Mouse (Mus musculus): ENCODE data around the gene Abhd12b. TPM values are rescaled to one million over a fixed set of nuclear protein-coding genes. Genes with fewer than 3 reads are reported as not detected.

Abhd12b gene
- total and polyA plus RNA-seq, 3 experiments, result 0.23 TPM; not detected in 2

DNA sequence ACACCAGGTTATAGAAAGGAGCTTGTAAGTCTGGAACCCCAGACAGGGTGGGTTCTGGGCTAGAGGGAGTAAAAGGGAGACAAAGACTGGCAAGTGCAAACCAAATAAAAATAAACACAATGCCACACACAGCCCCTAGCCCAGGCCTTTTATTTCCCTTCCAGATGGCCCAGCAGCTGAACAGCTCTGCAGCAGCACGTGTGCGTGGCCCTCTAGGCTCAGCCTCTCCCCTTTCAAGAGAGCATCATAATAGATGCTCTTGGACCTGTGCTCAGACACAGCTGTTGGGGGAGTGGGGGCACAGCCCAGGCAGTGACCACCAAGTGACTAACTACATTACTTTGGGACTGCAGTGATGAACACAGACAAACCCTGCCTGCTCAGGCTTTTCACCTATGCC, 45.8 kb upstream of the Abhd12b start:
- H3K79me2 ChIP-seq (replicated peaks; ENCODE audit: control insufficient read depth, extremely low read depth, insufficient read depth, poor library complexity, severe bottlenecking), result peaks cover 12% of the 10 kb centered on the region
- peaks cover 14 to 80% of the 10 kb centered on the region in 2 experiments for H3K4me1 ChIP-seq (ENCODE audit: control insufficient read depth in 1 of 2, insufficient read depth in 2 of 2)
- H3K9me3 ChIP-seq (replicated peaks; ENCODE audit: low read length), result no peaks in the 10 kb centered on the region
- H3K36me3 ChIP-seq (replicated peaks in 1 of 2; ENCODE audit: control insufficient read depth in 1 of 2, insufficient read depth in 1 of 2, low read length in 1 of 2), result peaks cover 0 to 11% of the 10 kb centered on the region in 2 experiments
- dilution Hi-C loops (cut with MboI; ENCODE audit: extremely low pct_ligation_motif_present, extremely low pct_unique_long_range_greater_than_20kb, low sequenced_read_pairs), result no loop called here
- H3K27ac ChIP-seq (ENCODE audit: insufficient read depth, low read depth), result no peak overlapping the region
- no peak for DNase-seq (ENCODE audit: extremely low read depth)
- H3K4me2 ChIP-seq (ENCODE audit: insufficient read depth, low read depth, poor library complexity, severe bottlenecking), result no peak overlapping the region
- H3K4me3 ChIP-seq (replicated peaks in 1 of 3; ENCODE audit: low read depth in 2 of 3, low read length in 2 of 3, poor library complexity in 1 of 3), result no peak overlapping the region
- peaks cover 8% of the 10 kb centered on the region for H3K27me3 ChIP-seq (replicated peaks)
- TF ChIP-seq CTCF (conservative IDR thresholded peaks at IDR 0.05 in 1 of 2, IDR thresholded peaks at IDR 0.05 in 1 of 2; ENCODE audit: low read depth in 2 of 2, low read length in 2 of 2) (no peak), POLR2AphosphoS2 (IDR thresholded peaks at IDR 0.05; ENCODE audit: low read depth, low read length) (no peak), RAD21 (IDR thresholded peaks at IDR 0.05; ENCODE audit: low read depth, low read length) (no peak), USF1 (IDR thresholded peaks at IDR 0.05; ENCODE audit: low read depth, low read length) (no peak), NRF1 (IDR thresholded peaks at IDR 0.05; ENCODE audit: low read depth, low read length) (no peak), MAZ (IDR thresholded peaks at IDR 0.05; ENCODE audit: low read depth, low read length) (no peak), ZKSCAN1 (IDR thresholded peaks at IDR 0.05; ENCODE audit: borderline replicate concordance, low read depth, low read length) (no peak), MXI1 (IDR thresholded peaks at IDR 0.05; ENCODE audit: low read depth, low read length) (no peak), IRF4 (IDR thresholded peaks at IDR 0.05; ENCODE audit: low read depth, low read length) (no peak)
- in situ Hi-C loops (cut with MboI; ENCODE audit: low pct_ligation_motif_present, low pct_unique_long_range_greater_than_20kb, low sequenced_read_pairs), result no loop called here
- H3K9ac ChIP-seq (ENCODE audit: insufficient read depth, low read depth), result no peak overlapping the region

DNA sequence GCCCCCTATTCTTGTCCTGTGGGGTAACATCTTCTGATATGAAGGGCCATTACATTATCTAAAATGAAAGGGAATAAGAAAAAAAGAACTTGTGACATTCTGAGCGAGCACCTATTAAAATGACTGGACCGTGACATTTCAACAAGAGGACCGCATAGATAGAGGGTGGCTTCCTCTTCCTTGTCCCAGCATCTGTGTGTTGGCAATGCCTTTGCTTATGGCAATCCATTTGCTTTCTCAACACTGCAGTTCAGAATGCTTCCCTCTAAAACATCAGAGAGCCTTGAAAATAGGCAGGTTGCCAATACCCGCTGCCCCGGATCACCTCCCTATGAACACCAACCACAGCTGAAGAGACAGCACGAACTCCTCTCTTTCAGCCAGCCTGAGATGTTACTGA, 44.0 kb upstream of the Abhd12b start:
- H3K36me3 ChIP-seq (replicated peaks in 1 of 2; ENCODE audit: control insufficient read depth in 1 of 2, insufficient read depth in 1 of 2, low read length in 1 of 2), result peaks cover 0 to 8% of the 10 kb centered on the region in 2 experiments
- in situ Hi-C loops (cut with MboI; ENCODE audit: low pct_ligation_motif_present, low pct_unique_long_range_greater_than_20kb, low sequenced_read_pairs), result no loop called here
- no peak for TF ChIP-seq GABPA (IDR thresholded peaks at IDR 0.05; ENCODE audit: insufficient replicate concordance, low read depth, low read length)
- no peak for TF ChIP-seq ZNF384 (IDR thresholded peaks at IDR 0.05; ENCODE audit: low read depth, low read length)
- TF ChIP-seq ELF1 (IDR thresholded peaks at IDR 0.05; ENCODE audit: low read depth, low read length), result no peak
- TF ChIP-seq CTCF (conservative IDR thresholded peaks at IDR 0.05 in 1 of 2, IDR thresholded peaks at IDR 0.05 in 1 of 2; ENCODE audit: low read depth in 2 of 2, low read length in 2 of 2), result no peak
- TF ChIP-seq RAD21 (IDR thresholded peaks at IDR 0.05; ENCODE audit: low read depth, low read length), result no peak
- no peak for TF ChIP-seq PAX5 (IDR thresholded peaks at IDR 0.05; ENCODE audit: low read length)
- no peak for TF ChIP-seq USF1 (IDR thresholded peaks at IDR 0.05; ENCODE audit: low read depth, low read length)
- no peak for TF ChIP-seq UBTF (IDR thresholded peaks at IDR 0.05; ENCODE audit: low read depth, low read length)
- no peak for TF ChIP-seq KAT2A (IDR thresholded peaks at IDR 0.05; ENCODE audit: insufficient replicate concordance, low read length)
- peak; percentile 32 for DNase-seq (ENCODE audit: extremely low read depth)
- H3K9me3 ChIP-seq (replicated peaks; ENCODE audit: low read length), result no peaks in the 10 kb centered on the region
- no peak overlapping the region for H3K27ac ChIP-seq (ENCODE audit: insufficient read depth, low read depth)
- dilution Hi-C loops (cut with MboI; ENCODE audit: extremely low pct_ligation_motif_present, extremely low pct_unique_long_range_greater_than_20kb, low sequenced_read_pairs), result no loop called here
- peak overlapping the region; percentile 78 for H3K4me2 ChIP-seq (ENCODE audit: insufficient read depth, low read depth, poor library complexity, severe bottlenecking)
- peak overlapping the region; percentile 99 for H3K9ac ChIP-seq (ENCODE audit: insufficient read depth, low read depth)
- peaks cover 5 to 62% of the 10 kb centered on the region in 2 experiments for H3K4me1 ChIP-seq (ENCODE audit: control insufficient read depth in 1 of 2, insufficient read depth in 2 of 2)
- H3K27me3 ChIP-seq (replicated peaks), result peaks cover 11% of the 10 kb centered on the region
- peaks cover 10% of the 10 kb centered on the region for H3K79me2 ChIP-seq (replicated peaks; ENCODE audit: control insufficient read depth, extremely low read depth, insufficient read depth, poor library complexity, severe bottlenecking)
- H3K4me3 ChIP-seq (replicated peaks in 1 of 3; ENCODE audit: low read depth in 2 of 3, low read length in 2 of 3, poor library complexity in 1 of 3), result peak overlapping the region; percentile 69 to 97 (median 87)

Measured in CH12.LX (cell line).